Mouse (Mus musculus): ENCODE results near the gene Eef1akmt4.

Eef1akmt4 gene

DNA sequence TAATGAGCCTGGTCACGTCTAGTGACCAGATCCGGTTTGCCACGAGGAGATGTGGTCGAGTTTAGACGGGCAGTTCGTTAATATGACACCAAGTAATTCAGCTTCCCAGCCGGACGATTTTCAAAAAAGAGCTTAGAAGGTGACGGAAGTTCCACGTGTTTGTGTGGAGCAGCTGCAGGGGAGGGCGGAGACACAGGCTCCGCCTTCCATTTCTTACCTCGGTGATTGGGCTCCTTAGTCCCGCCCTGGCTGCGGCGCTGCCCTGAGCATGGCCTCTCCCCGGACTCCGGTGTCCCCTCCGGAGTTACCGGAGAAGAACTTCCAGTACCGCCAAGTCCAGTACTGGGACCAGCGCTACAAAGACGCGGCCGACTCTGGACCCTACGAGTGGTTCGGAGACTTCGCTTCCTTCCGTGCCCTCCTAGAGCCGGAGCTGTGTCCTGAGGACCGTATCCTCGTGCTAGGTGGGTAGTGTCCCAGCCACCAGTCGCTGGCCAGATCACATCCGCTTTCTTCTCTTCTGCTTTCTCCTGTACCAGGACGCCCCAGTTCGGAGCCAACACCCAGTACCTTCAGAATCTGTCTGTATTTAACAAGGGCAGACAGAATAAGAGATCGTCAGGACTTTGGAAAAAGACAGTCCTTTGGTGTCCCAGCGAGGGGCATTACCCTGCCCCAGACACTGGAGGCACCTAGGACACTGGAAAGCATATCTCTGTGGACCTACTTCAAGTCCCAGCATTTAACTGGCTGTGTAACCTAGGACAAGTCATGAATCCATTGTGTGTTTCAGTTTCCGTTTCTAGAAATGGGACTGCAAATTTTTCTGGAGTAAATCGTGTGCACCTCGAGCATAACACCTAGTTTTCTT lies at the start of gene Eef1akmt4, which contains the start of the genes Gm49333 and Alg3:
Gene Eef1akmt4, plus strand, starts transcription at position 237 of the 871 bp plus-strand sequence.
Gene Gm49333, plus strand, starts transcription at position 254 of the 871 bp plus-strand sequence.
Gene Alg3, minus strand, starts transcription at position 379 of the 871 bp plus-strand sequence.
- DNase-seq, result peak; percentile 68

DNA sequence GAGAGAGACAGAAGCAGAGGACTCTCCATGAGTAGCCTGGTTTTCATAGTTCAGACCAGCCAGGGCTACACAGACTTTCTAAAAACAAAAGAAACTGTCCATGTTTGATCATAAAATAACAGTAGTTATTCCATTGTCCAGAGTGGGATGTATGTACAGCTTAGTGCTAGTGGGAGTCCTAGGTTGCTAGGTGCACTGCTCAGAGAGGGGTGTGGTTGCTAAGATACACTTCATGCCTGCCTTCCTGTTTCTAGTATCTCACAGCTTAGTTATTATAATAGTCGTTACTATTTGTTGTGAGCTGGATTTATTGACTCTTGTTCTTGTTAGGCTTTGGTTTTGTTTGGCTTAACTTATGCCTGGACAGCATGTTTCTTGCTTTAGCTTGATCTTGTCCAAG lies 46.3 kb upstream of the Eef1akmt4 start:
- DNase-seq, result no peak

GRCm38 (mm10) chr16:20589366-20589938 lies 21.9 kb upstream of the Eef1akmt4 start, which contains the start of gene Vwa5b2:
Gene Vwa5b2, plus strand, starts transcription at chr16:20589471.
- peak; percentile 53 for DNase-seq

DNA sequence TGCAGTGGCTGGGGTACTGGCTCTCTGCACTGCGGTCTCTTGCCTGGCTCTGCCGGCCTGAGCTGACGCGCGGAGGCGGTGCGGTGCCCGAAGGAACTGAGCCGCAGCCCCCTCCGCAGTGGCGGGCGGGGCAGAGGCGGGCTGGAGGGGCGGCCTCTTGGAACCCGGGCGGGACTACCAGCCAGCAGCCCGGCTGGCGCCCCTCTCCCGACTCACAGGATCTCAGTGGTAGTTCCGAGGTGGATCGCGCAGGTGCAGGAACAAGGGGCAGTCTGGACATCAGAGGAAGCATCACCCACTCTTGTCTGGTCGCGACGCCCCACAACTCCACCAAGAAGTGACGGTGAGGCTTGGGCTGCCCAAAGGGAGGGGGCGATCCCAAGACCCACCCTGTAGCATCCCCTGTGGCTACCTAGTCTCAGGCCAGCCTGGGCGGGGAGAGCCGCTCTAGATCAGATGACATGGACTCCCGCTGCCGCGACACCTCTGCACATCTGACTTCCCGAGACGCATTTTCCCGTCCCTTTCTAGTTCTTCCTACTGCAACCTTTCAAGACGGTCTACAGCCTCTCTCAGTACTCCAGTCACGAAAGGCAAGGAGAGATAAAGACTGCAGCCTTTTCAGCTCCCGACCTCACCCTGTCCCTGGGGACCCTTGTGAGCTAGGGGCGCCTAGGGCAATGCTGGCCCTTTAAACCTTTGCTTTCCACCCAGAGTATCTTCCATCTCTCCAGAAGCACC lies 21.3 kb upstream of the Eef1akmt4 start:
- peak; percentile 66 for DNase-seq

- no peak for DNase-seq
Observed at GRCm38 (mm10) chr16:20590680-20591038, 20.7 kb upstream of the Eef1akmt4 start.

- no peak for DNase-seq
Observed at GRCm38 (mm10) chr16:20591076-20591705, 20.2 kb upstream of the Eef1akmt4 start.

GRCm38 (mm10) chr16:20595060-20595673 lies 16.2 kb upstream of the Eef1akmt4 start:
- no peak for DNase-seq

DNA sequence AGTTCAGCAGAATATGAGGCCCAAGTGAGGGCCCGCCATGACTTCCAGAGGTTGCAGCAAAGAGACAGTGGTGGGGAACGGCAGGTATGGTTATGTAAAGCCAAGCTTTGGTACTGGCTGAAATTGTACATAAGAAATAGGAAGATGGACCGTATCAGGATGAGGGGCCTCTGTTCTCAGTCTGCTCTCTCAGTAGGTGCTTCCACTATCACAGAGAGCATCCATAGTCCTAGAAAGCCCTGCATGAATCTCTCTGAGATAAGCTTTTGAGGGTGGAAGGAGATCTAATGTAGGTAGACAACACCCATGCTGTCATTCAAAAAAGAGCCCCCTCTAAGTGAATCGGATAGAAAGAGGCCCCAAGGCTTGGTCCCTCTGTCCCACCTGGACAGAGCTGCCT lies 15.7 kb upstream of the Eef1akmt4 start:
- no peak for DNase-seq

- DNase-seq, result no peak
Observed at GRCm38 (mm10) chr16:20596687-20597441, 14.5 kb upstream of the Eef1akmt4 start.

DNA sequence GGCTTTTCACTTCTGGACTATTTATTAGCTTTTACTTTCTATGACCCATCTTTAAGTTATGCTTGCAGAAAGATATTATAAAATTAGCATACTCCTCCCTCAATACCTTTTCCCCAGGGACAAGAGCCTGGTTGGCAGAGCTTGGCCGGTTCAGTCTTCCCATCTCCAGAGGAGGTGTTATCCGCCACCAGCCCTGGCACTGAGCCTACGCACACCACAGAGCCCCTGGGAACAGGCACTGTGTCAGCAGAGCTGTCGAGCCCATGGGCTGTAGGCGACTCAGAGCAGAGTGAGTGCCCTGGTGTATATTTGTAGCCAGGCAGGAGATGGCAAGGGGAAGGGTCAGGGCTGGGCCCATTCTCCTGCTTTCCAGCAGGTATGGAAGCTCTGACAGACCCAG lies 10.9 kb upstream of the Eef1akmt4 start:
- no peak for DNase-seq

GRCm38 (mm10) chr16:20604705-20605104 lies 6.7 kb upstream of the Eef1akmt4 start:
- no peak for DNase-seq

DNA sequence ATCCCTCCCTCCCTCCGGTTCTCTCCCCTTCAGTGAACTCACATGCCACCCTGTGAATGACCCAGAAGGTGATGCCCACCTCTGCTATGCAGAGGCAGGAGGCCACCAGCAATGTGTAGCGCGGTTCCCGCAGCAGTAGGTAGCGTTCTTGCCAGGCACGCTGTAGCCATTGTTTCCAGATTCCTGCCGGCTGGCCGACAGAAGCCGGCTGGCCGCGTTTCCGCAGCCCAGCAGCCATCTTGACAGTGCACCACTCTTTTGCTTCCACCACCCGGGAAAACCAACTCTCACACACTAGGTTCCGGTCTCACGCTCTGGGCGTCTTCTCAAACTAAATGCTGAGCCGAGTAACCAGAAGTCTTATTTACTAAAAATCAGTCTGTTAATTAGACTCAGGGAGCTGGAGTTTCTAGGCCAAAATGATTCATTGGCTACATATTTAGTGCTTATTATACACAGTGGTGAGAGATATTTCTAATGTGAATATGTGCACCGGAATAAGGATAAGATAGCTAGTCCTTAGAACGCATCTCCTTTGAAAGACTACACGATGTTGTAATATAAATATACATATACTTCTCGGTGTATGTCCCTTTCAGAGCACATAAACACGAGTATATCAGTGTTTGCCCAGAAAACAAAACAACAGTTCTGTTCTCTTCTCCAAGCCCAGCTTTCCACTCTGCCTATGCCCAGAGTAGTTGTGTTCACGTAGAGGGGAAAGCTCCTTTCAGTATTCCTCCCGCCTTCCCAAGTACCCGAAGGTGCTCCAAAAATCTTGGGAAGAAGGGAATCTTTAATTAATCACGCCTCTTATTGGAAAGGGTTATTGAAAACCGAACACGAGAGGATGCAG lies 664 bp upstream of the Eef1akmt4 start:
- DNase-seq, result peak; percentile 63

DNA sequence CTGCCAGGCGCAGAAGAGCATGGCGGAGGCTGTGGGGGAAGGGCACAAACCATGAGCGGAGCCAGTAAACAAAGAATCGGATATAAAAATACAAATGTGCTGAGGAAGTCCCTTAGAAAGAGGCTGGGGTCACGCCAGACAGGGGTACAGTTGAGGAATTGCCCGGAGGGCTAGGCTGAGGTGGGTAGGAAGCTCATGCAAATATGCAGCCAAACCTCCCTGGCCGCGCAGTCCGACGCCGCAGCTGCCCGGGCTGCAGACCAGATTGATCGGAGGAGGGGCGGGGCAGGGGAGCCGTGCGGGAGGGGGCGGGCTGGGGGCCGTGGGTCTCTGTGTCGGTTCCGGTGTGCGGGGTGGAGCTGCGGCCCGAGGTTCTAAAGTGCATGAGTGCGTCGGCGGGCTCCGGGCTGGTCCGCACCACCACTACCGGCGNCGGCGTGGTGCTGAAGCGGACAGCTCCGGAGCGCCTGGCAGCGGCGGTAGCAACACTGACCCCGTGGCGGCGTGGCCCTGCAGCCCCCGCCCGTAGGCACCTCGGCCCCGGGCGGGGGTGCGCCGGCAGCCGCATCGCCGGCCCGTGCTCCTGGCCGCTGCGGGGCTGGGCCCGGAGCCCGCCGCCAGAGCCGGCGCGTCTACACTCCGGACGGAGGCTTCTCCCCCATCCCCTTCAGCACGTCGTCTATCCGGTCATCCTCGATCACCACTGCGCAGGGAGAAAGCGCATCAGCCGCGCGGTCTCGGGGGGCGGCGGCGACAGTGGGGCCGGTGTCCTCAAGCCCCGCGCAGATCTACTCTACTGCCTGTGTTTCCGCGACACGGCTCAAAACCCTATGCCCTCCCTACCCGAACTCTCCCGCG lies 8.4 kb downstream of the Eef1akmt4 start:
- no peak for DNase-seq

GRCm38 (mm10) chr16:20620399-20620735 lies 9.0 kb downstream of the Eef1akmt4 start:
- no peak for DNase-seq

GRCm38 (mm10) chr16:20620751-20621190 lies 9.4 kb downstream of the Eef1akmt4 start:
- DNase-seq, result peak; percentile 24

DNA sequence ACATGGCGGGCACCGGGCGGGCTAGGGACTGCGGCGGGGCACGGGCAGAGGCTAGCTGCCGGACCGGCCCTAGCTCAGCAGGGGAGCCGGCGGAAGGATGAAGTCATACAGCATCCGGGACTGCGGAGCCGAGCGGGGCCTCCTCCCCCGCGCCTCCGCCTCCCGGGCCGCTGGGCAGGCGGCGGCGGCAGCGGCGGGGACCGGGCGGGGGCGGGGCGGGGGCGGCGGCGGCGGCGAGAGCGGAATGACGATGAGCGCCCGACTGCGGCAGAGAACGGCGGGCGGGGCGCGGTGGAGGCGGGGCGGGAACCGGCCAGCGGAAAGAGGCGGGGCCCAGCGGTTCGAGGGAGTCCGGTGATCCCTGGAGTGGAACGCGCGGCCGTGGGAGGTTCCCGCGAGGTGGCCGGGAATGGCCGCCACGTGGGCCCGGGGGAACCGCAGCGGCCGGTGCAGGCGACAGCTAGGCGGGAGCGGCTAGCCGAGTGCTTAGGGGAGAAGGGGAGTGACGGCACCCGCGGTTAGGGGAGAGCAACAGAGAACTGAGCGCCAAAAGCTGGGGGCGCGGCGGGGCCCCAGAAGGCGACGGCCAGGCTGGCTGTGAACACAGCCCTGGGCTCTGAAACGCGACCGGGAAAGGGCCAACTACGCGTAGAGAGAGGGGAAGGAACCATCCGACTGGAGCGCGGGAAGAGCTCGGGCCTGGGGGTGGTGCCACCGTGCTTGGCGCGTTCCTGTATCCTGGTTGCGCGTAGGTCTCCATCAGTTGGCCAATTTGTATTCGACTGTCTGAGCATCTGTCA lies 10.0 kb downstream of the Eef1akmt4 start, which contains the start of gene Camk2n2:
Gene Camk2n2, minus strand, starts transcription at position 97 of the 800 bp plus-strand sequence.
- peak; percentile 55 for DNase-seq

- peak; percentile 68 for DNase-seq
Observed at GRCm38 (mm10) chr16:20621991-20622685, 10.7 kb downstream of the Eef1akmt4 start.

DNA sequence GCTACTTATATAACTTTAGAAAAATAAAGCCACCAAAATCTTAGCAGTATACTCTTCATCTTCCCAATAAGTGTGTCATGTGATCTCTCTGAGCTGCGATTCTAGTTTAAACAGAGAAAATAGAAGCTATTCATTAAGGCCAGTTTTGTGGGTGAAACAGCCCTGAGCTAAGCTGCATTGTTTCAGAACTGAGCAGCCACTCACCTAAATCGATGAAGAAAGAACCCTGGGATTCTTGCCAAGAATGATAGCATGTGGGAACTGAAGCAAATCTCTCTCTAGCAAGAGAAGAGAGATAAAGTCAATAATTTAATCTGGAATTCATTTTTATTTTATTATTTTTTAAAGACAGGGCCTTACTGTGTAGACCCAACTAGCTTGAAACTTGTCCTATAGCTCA lies 11.8 kb downstream of the Eef1akmt4 start:
- no peak for DNase-seq

Data from right cerebral cortex, postnatal 14 days (tissue).